Mouse (Mus musculus) lung, postnatal 0 days (tissue): ENCODE measurements at regions not wholly inside any gene's neighbourhood (a gene's known extent, or its start where the extent isn't known, plus 50 kb on each side); places are given as distances from the start of the nearest gene placed in this dataset.
A peak's percentile ranks its signal among the peaks of the same experiment; 100 is the strongest.

Experiments used
- CTCF ChIP-seq: IDR thresholded peaks from 2 replicates; pipeline ENCODE4 v1.5.1; 2016; ENCODE audit warnings: antibody characterized with exemption, mild to moderate bottlenecking
- EP300 ChIP-seq: IDR thresholded peaks from 2 replicates; pipeline ENCODE4 v1.6.1; 2016; ENCODE audit warnings: antibody characterized with exemption, mild to moderate bottlenecking, control low read depth

- TF ChIP-seq EP300, result no peak
- TF ChIP-seq CTCF, result peak; percentile 91
Measured at GRCm38 (mm10) chr1:137225418-137225817, 265.2 kb upstream of the Nr5a2 start.
